Mouse (Mus musculus): ENCODE data around the gene Alox8.

GRCm38 (mm10) chr11:69236926-69237260 is 39.2 kb upstream of the Alox8 start, which contains the start of gene Gucy2e:
- no peak for TF ChIP-seq CTCF (IDR thresholded peaks at IDR 0.05; ENCODE audit: borderline replicate concordance, insufficient read depth, low read depth, low read length)
- TF ChIP-seq POLR2A (IDR thresholded peaks at IDR 0.05; ENCODE audit: borderline replicate concordance, insufficient read depth, low read length), result no peak
